Mouse (Mus musculus): ENCODE results near the gene Yap1.
A peak's percentile ranks its signal among the peaks of the same experiment; 100 is the strongest.

The Yap1 gene

GRCm38 (mm10) chr9:8004370-8004991 is at the start of gene Yap1:
Yap1 (minus strand) TSS chr9:8004596.
- peak; percentile 59 for DNase-seq (ENCODE audit: low read depth, low spot score)

- DNase-seq (ENCODE audit: low read depth, low spot score) = no peak
Measured at GRCm38 (mm10) chr9:8043044-8043387, 38.6 kb upstream of the Yap1 start.

- peak; percentile 89 for DNase-seq (ENCODE audit: low read depth, low spot score)
Measured at GRCm38 (mm10) chr9:8042338-8043043, 38.1 kb upstream of the Yap1 start, which contains the start of gene Cfap300. Cfap300 (minus strand) TSS chr9:8042823.

- DNase-seq (ENCODE audit: low read depth, low spot score) = no peak
Measured at GRCm38 (mm10) chr9:8035546-8035945, 31.1 kb upstream of the Yap1 start.

- DNase-seq (ENCODE audit: low read depth, low spot score) = no peak
Measured at GRCm38 (mm10) chr9:8035091-8035490, 30.7 kb upstream of the Yap1 start.

- DNase-seq (ENCODE audit: low read depth, low spot score) = no peak
Measured at GRCm38 (mm10) chr9:8034143-8034542, 29.7 kb upstream of the Yap1 start.

- no peak for DNase-seq (ENCODE audit: low read depth, low spot score)
Measured at GRCm38 (mm10) chr9:8032847-8033246, 28.5 kb upstream of the Yap1 start.

- no peak for DNase-seq (ENCODE audit: low read depth, low spot score)
Measured at GRCm38 (mm10) chr9:8018609-8019008, 14.2 kb upstream of the Yap1 start.

GRCm38 (mm10) chr9:8017253-8017913 is 13.0 kb upstream of the Yap1 start:
- no peak for DNase-seq (ENCODE audit: low read depth, low spot score)

- no peak for DNase-seq (ENCODE audit: low read depth, low spot score)
Measured at GRCm38 (mm10) chr9:8003301-8004271, 810 bp downstream of the Yap1 start.

- no peak for DNase-seq (ENCODE audit: low read depth, low spot score)
Measured at GRCm38 (mm10) chr9:8002806-8003205, 1.6 kb downstream of the Yap1 start.

- no peak for DNase-seq (ENCODE audit: low read depth, low spot score)
Measured at GRCm38 (mm10) chr9:8001352-8001751, 3.0 kb downstream of the Yap1 start.

GRCm38 (mm10) chr9:7994275-7994674 is 10.1 kb downstream of the Yap1 start:
- no peak for DNase-seq (ENCODE audit: low read depth, low spot score)

- no peak for DNase-seq (ENCODE audit: low read depth, low spot score)
Measured at GRCm38 (mm10) chr9:7992651-7993050, 11.7 kb downstream of the Yap1 start.

- no peak for DNase-seq (ENCODE audit: low read depth, low spot score)
Measured at GRCm38 (mm10) chr9:7990897-7991296, 13.5 kb downstream of the Yap1 start.

- no peak for DNase-seq (ENCODE audit: low read depth, low spot score)
Measured at GRCm38 (mm10) chr9:7987119-7987518, 17.3 kb downstream of the Yap1 start.

- no peak for DNase-seq (ENCODE audit: low read depth, low spot score)
Measured at GRCm38 (mm10) chr9:7984287-7984686, 20.1 kb downstream of the Yap1 start.

- no peak for DNase-seq (ENCODE audit: low read depth, low spot score)
Measured at GRCm38 (mm10) chr9:7983665-7984064, 20.7 kb downstream of the Yap1 start.

GRCm38 (mm10) chr9:7980162-7980561 is 24.2 kb downstream of the Yap1 start:
- no peak for DNase-seq (ENCODE audit: low read depth, low spot score)

- no peak for DNase-seq (ENCODE audit: low read depth, low spot score)
Measured at GRCm38 (mm10) chr9:7979153-7979916, 25.1 kb downstream of the Yap1 start.

GRCm38 (mm10) chr9:7978502-7978901 is 25.9 kb downstream of the Yap1 start:
- no peak for DNase-seq (ENCODE audit: low read depth, low spot score)

All from brain, embryonic 18.5 days (tissue).